Mouse (Mus musculus): ENCODE data around the gene Ip6k1. TPM values are rescaled to one million over a fixed set of nuclear protein-coding genes. Genes with fewer than 3 reads are reported as not detected.

Gene Ip6k1
- total and polyA plus RNA-seq, 3 experiments, result 31.8 to 59.1 (median 37.2) TPM

- TF ChIP-seq USF1 (IDR thresholded peaks at IDR 0.05; ENCODE audit: low read depth, low read length) (peak; percentile 40; the same call in 1 of the 2 replicates), TCF12 (IDR thresholded peaks at IDR 0.05; ENCODE audit: low read depth, low read length) (0 out of 2 replicates have a peak, but pooled peaks have one; percentile 30), E2F4 (IDR thresholded peaks at IDR 0.05; ENCODE audit: borderline replicate concordance, low read depth, low read length) (no peak), RCOR1 (IDR thresholded peaks at IDR 0.05; ENCODE audit: low read depth, low read length) (peak; percentile 51; the same call in 1 of the 2 replicates)
These were observed 45.6 kb downstream of the Ip6k1 start (continued) for GRCm38 (mm10) chr9:108047601-108048565.

- DNase-seq (ENCODE audit: low read depth, low spot score), result no peak
- Histone ChIP-seq H3K36me3 (ENCODE audit: control insufficient read depth in 1 of 2, insufficient read depth in 2 of 2, low read length in 2 of 2) (peaks cover 0 to 6% of the 10 kb centered on the region in 2 experiments; a peak in 3 of 4 replicates), H3K4me3 (ENCODE audit: control insufficient read depth in 1 of 2, insufficient read depth in 1 of 2, low read depth in 2 of 2, low read length in 2 of 2) (peak overlapping the region; percentile 66 to 68), H3K4me1 (ENCODE audit: control insufficient read depth in 1 of 2, insufficient read depth in 2 of 2, low read length in 2 of 2) (peaks cover 2 to 17% of the 10 kb centered on the region in 2 experiments), H3K9ac (ENCODE audit: control insufficient read depth, low read depth, low read length, poor library complexity, severe bottlenecking) (peak overlapping the region; percentile 78), H3K27me3 (ENCODE audit: control insufficient read depth in 1 of 2, insufficient read depth in 2 of 2, low read length in 2 of 2) (no peaks in the 10 kb centered on the region), H3K9me3 (replicated peaks; ENCODE audit: insufficient read depth, low read length) (no peaks in the 10 kb centered on the region), H3K27ac (ENCODE audit: control insufficient read depth, low read depth, low read length) (peak overlapping the region; percentile 81), H3K79me2 (ENCODE audit: control insufficient read depth, insufficient read depth, low read length, poor library complexity) (peaks cover 10% of the 10 kb centered on the region)
- TF ChIP-seq GATA1 (IDR thresholded peaks at IDR 0.05; ENCODE audit: low read depth, low read length), result no peak
- TF ChIP-seq MYC (IDR thresholded peaks at IDR 0.05; ENCODE audit: low read depth, low read length), result 0 out of 2 replicates have a peak, but pooled peaks have one; percentile 12
These were observed 46.3 kb downstream of the Ip6k1 start for GRCm38 (mm10) chr9:108048566-108048955.

DNA sequence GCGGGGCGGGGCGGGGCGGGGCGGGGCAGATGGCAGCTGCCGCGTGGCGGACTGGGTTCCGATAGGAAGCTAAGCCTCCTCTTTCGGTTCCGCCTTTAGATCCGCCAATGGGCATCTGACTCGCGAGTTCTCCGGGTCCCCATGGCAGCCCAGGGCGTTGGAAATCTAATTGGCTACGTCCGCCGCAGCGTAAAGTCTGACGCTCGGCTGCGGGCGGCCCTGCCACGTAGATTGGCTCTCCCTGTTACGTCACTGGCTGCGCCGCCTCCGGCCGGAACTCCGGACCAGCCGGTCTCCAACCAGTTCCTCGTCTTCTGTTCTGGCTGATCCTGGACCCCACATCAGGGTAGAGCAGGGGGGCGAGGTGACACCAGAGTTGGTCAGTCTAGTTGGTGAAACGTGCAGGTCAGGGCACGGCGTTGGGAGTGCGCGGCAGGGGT lies 46.7 kb downstream of the Ip6k1 start, which contains the start of gene Gmppb:
TSS of gene Gmppb (plus strand) at position 227 of the 440 bp plus-strand sequence.
- TF ChIP-seq BHLHE40 (IDR thresholded peaks at IDR 0.05; ENCODE audit: borderline replicate concordance, low read depth, low read length) (no peak), CTCF (IDR thresholded peaks at IDR 0.05 in 2 of 3, conservative IDR thresholded peaks at IDR 0.05 in 1 of 3; ENCODE audit: control insufficient read depth in 1 of 3, insufficient read depth in 1 of 3, low read depth in 2 of 3, low read length in 3 of 3, poor library complexity in 1 of 3, severe bottlenecking in 1 of 3) (no peak), NELFE (IDR thresholded peaks at IDR 0.05; ENCODE audit: low read depth, low read length) (peak; percentile 77), KAT2A (conservative IDR thresholded peaks at IDR 0.05; ENCODE audit: low read depth, low read length) (no peak; the same call in 1 of the 2 replicates), MAZ (IDR thresholded peaks at IDR 0.05; ENCODE audit: low read depth, low read length) (0 out of 2 replicates have a peak, but pooled peaks have one; percentile 42), ETS1 (IDR thresholded peaks at IDR 0.05; ENCODE audit: low read depth, low read length) (peak; percentile 47; the same call in 1 of the 2 replicates), POLR2A (IDR thresholded peaks at IDR 0.05; ENCODE audit: control insufficient read depth in 1 of 2, insufficient read depth in 1 of 2, low read depth in 1 of 2, low read length in 2 of 2, poor library complexity in 1 of 2) (peak; percentile 54 to 76; a peak in 2 of 4 replicates), HCFC1 (IDR thresholded peaks at IDR 0.05; ENCODE audit: low read depth, low read length) (peak; percentile 86), ZMIZ1 (IDR thresholded peaks at IDR 0.05; ENCODE audit: low read depth, low read length) (0 out of 2 replicates have a peak, but pooled peaks have one; percentile 70), MXI1 (IDR thresholded peaks at IDR 0.05; ENCODE audit: low read depth, low read length) (peak; percentile 75), POLR2AphosphoS2 (IDR thresholded peaks at IDR 0.05; ENCODE audit: low read length) (peak; percentile 45; the same call in 1 of the 2 replicates), SIN3A (IDR thresholded peaks at IDR 0.05; ENCODE audit: low read length) (peak; percentile 96), MAX (IDR thresholded peaks at IDR 0.05; ENCODE audit: low read length) (peak; percentile 58), ZC3H11A (IDR thresholded peaks at IDR 0.05; ENCODE audit: low read depth, low read length) (no peak), ELF1 (IDR thresholded peaks at IDR 0.05; ENCODE audit: low read depth, low read length) (peak; percentile 90), TCF12 (IDR thresholded peaks at IDR 0.05; ENCODE audit: low read depth, low read length) (no peak), TBP (IDR thresholded peaks at IDR 0.05; ENCODE audit: low read depth, low read length) (peak; percentile 62; the same call in 1 of the 2 replicates)
- no peaks in the 10 kb centered on the region for H3K27me3 ChIP-seq (ENCODE audit: control insufficient read depth in 1 of 2, insufficient read depth in 2 of 2, low read length in 2 of 2)
- H3K9ac ChIP-seq (ENCODE audit: control insufficient read depth, low read depth, low read length, poor library complexity, severe bottlenecking), result peak within 1 kb of the TSS; percentile 89
- peaks cover 2 to 17% of the 10 kb centered on the region in 2 experiments for H3K4me1 ChIP-seq (ENCODE audit: control insufficient read depth in 1 of 2, insufficient read depth in 2 of 2, low read length in 2 of 2)
- peak; percentile 98 for DNase-seq (ENCODE audit: low read depth, low spot score)
- peaks cover 0 to 6% of the 10 kb centered on the region in 2 experiments; a peak in 3 of 4 replicates for H3K36me3 ChIP-seq (ENCODE audit: control insufficient read depth in 1 of 2, insufficient read depth in 2 of 2, low read length in 2 of 2)
- H3K79me2 ChIP-seq (ENCODE audit: control insufficient read depth, insufficient read depth, low read length, poor library complexity), result peaks cover 10% of the 10 kb centered on the region
- H3K27ac ChIP-seq (ENCODE audit: control insufficient read depth, low read depth, low read length), result peak within 1 kb of the TSS; percentile 81
- H3K9me3 ChIP-seq (replicated peaks; ENCODE audit: insufficient read depth, low read length), result no peaks in the 10 kb centered on the region
- peak within 1 kb of the TSS; percentile 89 to 98 for H3K4me3 ChIP-seq (ENCODE audit: control insufficient read depth in 1 of 2, insufficient read depth in 1 of 2, low read depth in 2 of 2, low read length in 2 of 2)

Data from MEL (cell line).